Mouse (Mus musculus) megakaryocyte-erythroid progenitor cell, adult 5 weeks (primary cell): ENCODE data around the gene Ldlrap1. TPM values are rescaled to one million over a fixed set of nuclear protein-coding genes. Genes with fewer than 3 reads are reported as not detected.

Source experiments
- polyA plus RNA-seq: library from polyadenylated mRNA; stranded (reverse); fragments of >175 nt; gene quantifications from 2 replicates; pipeline ENCODE4 v1.2.3, GENCODE M21; 2012

Ldlrap1 gene
- polyA plus RNA-seq: 21.8 and 22.2 TPM in 2 replicates

GRCm38 (mm10) chr4:134767426-134768225 lies at the start of gene Ldlrap1:
Ldlrap1 (minus strand) TSS chr4:134768024.

GRCm38 (mm10) chr4:134703835-134704546 lies 63.8 kb downstream of the Ldlrap1 start, which contains the start of gene Man1c1:
Man1c1 (minus strand) TSS chr4:134704290.

Other genes with a start within 250 kb of the Ldlrap1 start
- gene Mtfr1l, start 232.6 kb downstream of the Ldlrap1 start, polyA plus RNA-seq: 40.5 and 43.7 TPM in 2 replicates
- 40.5 and 40.7 TPM in 2 replicates for gene Selenon, start 215.9 kb downstream of the Ldlrap1 start, polyA plus RNA-seq
- 16.9 and 25.1 TPM in 2 replicates for gene Man1c1, start 63.7 kb downstream of the Ldlrap1 start, polyA plus RNA-seq
- 12.0 and 19.4 TPM in 2 replicates for gene Maco1, start 85.3 kb upstream of the Ldlrap1 start, polyA plus RNA-seq
- gene Rhd, start 96.5 kb upstream of the Ldlrap1 start, polyA plus RNA-seq: 8.3 and 8.5 TPM in 2 replicates
- 12.8 and 16.2 TPM in 2 replicates for gene Tmem50a, start 147.0 kb upstream of the Ldlrap1 start, polyA plus RNA-seq
- gene Rsrp1, start 155.6 kb upstream of the Ldlrap1 start, polyA plus RNA-seq: 294 and 324 TPM in 2 replicates
- gene Syf2, start 162.9 kb upstream of the Ldlrap1 start, polyA plus RNA-seq: 50.6 and 76.8 TPM in 2 replicates